Mouse (Mus musculus) lung, postnatal 0 days (tissue): ENCODE measurements at regions not wholly inside any gene's neighbourhood (a gene's known extent, or its start where the extent isn't known, plus 50 kb on each side); places are given as distances from the start of the nearest gene placed in this dataset.

ENCODE experiments used
- ATAC-seq: fragments of 200-750 bp; cut with Nextera tagmentation; 2 replicates; pipeline ENCODE4 v1.8.0; 2017; ENCODE audit warnings: moderate library complexity
- DNase-seq: peaks from one replicate; pipeline ENCODE4 v3.0.0-alpha.2; 2016; ENCODE audit warnings: low spot score
- H3K27ac ChIP-seq: fragments of 300-500 bp; sonication (generic); 2 replicates; pipeline ENCODE4 v1.5.1; 2014; ENCODE audit warnings: antibody characterized with exemption, mild to moderate bottlenecking, low read length, mixed read lengths
- H3K27me3 ChIP-seq: fragments of 300-500 bp; sonication (generic); replicated peaks from 2 replicates; pipeline ENCODE4 v1.6.1; 2014; ENCODE audit warnings: low read length, mixed read lengths; ENCODE audit not compliant: insufficient read depth
- H3K36me3 ChIP-seq: fragments of 300-500 bp; sonication (generic); 2 replicates; pipeline ENCODE4 v1.6.1; 2014; ENCODE audit warnings: low read length, mixed read lengths; ENCODE audit not compliant: insufficient read depth
- H3K4me1 ChIP-seq: fragments of 300-500 bp; sonication (generic); 2 replicates; pipeline ENCODE4 v1.6.1; 2014; ENCODE audit warnings: antibody characterized with exemption, low read depth, low read length, mixed read lengths; ENCODE audit not compliant: insufficient read depth
- H3K4me2 ChIP-seq: fragments of 300-500 bp; sonication (generic); replicated peaks from 2 replicates; pipeline ENCODE4 v1.6.1; 2014; ENCODE audit warnings: low read depth, mild to moderate bottlenecking, low read length, moderate library complexity, mixed read lengths
- H3K4me3 ChIP-seq: fragments of 300-500 bp; sonication (generic); 2 replicates; pipeline ENCODE4 v1.5.1; 2014; ENCODE audit warnings: low read depth, low read length
- H3K9ac ChIP-seq: fragments of 300-500 bp; sonication (generic); replicated peaks from 2 replicates; pipeline ENCODE4 v1.6.1; 2014; ENCODE audit warnings: low read depth, mild to moderate bottlenecking
- H3K9me3 ChIP-seq: fragments of 300-500 bp; sonication (generic); 2 replicates; pipeline ENCODE4 v1.6.1; 2016; ENCODE audit warnings: low read length, mixed read lengths
- CTCF ChIP-seq: IDR thresholded peaks from 2 replicates; pipeline ENCODE4 v1.5.1; 2016; ENCODE audit warnings: antibody characterized with exemption, mild to moderate bottlenecking
- EP300 ChIP-seq: IDR thresholded peaks from 2 replicates; pipeline ENCODE4 v1.6.1; 2016; ENCODE audit warnings: antibody characterized with exemption, mild to moderate bottlenecking, control low read depth
- WGBS: fragments of 180-500 bp; shearing (Covaris S2); extraction: QIAGEN DNeasy Blood & Tissue Kit; methylation state at CpG from one replicate; pipeline ENCODE4 v1.1.7; 2014; 5-methylcytosine and 5-hydroxymethylcytosine counted together

DNA sequence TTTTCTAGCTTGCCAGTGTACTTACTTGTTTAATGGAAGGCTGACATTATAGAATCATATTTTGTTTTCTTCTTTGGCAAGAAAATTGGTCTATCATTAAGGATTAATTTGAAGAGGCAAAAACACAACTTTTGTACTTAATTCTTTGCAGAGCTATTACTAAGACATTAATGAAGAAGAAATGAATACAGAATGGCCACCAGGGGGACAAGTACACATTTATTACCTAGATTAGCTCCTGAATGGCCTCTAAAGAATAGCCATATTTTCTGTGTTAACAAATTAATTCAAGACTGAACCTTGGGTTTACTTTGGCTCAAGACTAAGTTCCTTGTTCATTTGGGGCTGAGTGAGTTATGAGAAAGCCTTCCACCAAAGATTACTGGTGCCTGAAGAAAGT lies 430.5 kb upstream of the Zfp960 start:
- no peaks in the 10 kb centered on the region for H3K27me3 ChIP-seq
- H3K9me3 ChIP-seq: no peaks in the 10 kb centered on the region
- H3K4me2 ChIP-seq: no peak overlapping the region
- H3K9ac ChIP-seq: no peak overlapping the region
- H3K36me3 ChIP-seq: no peaks in the 10 kb centered on the region
- TF ChIP-seq CTCF (no peak), EP300 (no peak)
- no peak overlapping the region for H3K27ac ChIP-seq
- no peak overlapping the region for H3K4me3 ChIP-seq
- no peak for ATAC-seq
- no peak for DNase-seq
- H3K4me1 ChIP-seq: no peaks in the 10 kb centered on the region

DNA sequence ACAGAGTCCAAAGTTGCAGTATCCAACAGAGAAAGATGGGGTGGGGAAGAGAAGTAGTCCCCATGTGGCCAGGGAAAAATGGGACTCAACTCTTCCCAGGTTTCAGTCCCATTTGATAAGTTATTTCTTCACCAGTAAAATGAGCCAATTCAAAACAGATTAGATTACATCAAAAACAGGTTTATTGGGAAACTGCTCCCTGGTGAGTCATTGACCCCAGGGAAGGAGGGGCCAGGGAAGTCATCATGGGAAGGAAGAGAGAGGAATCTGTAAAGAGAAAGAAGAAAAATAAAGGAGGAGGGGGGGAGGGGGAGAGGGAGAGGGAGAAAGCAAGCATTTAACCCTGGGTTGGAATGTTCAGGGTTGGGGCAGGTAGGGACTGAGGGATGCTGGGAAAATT lies 426.4 kb upstream of the Zfp960 start:
- no peak overlapping the region for H3K4me3 ChIP-seq
- H3K4me2 ChIP-seq: no peak overlapping the region
- H3K4me1 ChIP-seq: no peaks in the 10 kb centered on the region
- H3K9ac ChIP-seq: no peak overlapping the region
- TF ChIP-seq CTCF (no peak), EP300 (no peak)
- no peak for DNase-seq
- no peak overlapping the region for H3K27ac ChIP-seq
- no peaks in the 10 kb centered on the region for H3K9me3 ChIP-seq
- H3K36me3 ChIP-seq: no peaks in the 10 kb centered on the region
- H3K27me3 ChIP-seq: no peaks in the 10 kb centered on the region
- no peak for ATAC-seq

GRCm38 (mm10) chr17:16647942-16648341 lies 416.0 kb upstream of the Zfp960 start:
- Histone ChIP-seq H3K9ac (no peak overlapping the region), H3K9me3 (no peaks in the 10 kb centered on the region), H3K4me1 (no peaks in the 10 kb centered on the region), H3K4me3 (no peak overlapping the region), H3K27me3 (no peaks in the 10 kb centered on the region), H3K36me3 (no peaks in the 10 kb centered on the region), H3K4me2 (no peak overlapping the region), H3K27ac (no peak overlapping the region)
- WGBS: 46% methylated on average over 1 of the region's 1 CpGs
- DNase-seq (no peak), ATAC-seq (no peak)
- TF ChIP-seq CTCF (no peak), EP300 (no peak)

DNA sequence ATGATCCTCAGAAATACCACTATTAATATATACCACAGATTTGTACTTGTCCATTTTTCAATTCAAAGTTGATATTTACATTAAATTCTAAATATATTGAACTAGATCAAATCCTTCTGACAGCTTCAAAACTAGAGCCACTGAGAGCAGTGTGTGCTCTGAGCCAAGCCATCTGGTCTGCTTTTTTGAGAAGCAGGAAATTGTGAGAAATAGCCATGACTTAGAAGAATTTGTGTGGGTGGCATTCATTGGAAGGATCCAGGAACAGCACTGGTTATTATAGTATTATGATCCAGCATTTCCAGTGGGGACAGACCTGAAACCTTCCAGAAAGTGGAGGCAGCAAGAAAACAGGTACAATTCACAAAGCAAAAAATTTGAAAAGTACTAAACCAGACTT lies 398.7 kb upstream of the Zfp960 start:
- DNase-seq (no peak), ATAC-seq (no peak)
- no peaks in the 10 kb centered on the region for H3K36me3 ChIP-seq

GRCm38 (mm10) chr17:16667606-16668005 lies 396.3 kb upstream of the Zfp960 start:
- Histone ChIP-seq H3K36me3 (no peaks in the 10 kb centered on the region), H3K27ac (no peak overlapping the region), H3K27me3 (no peaks in the 10 kb centered on the region), H3K9me3 (no peaks in the 10 kb centered on the region), H3K9ac (no peak overlapping the region), H3K4me2 (no peak overlapping the region), H3K4me3 (no peak overlapping the region), H3K4me1 (no peaks in the 10 kb centered on the region)
- TF ChIP-seq CTCF: no peak
- DNase-seq (no peak), ATAC-seq (no peak)
- WGBS: 46% methylated on average over 1 of the region's 1 CpGs

More for the DNA sequence above, 398.7 kb upstream of the Zfp960 start:
- Histone ChIP-seq H3K27ac (no peak overlapping the region), H3K4me3 (no peak overlapping the region), H3K4me2 (no peak overlapping the region), H3K9me3 (no peaks in the 10 kb centered on the region), H3K9ac (no peak overlapping the region), H3K27me3 (no peaks in the 10 kb centered on the region), H3K4me1 (no peaks in the 10 kb centered on the region)
- TF ChIP-seq CTCF (no peak), EP300 (no peak)

GRCm38 (mm10) chr17:16704199-16704598 lies 359.7 kb upstream of the Zfp960 start:
- DNase-seq: no peak
- H3K4me3 ChIP-seq: no peak overlapping the region
- ATAC-seq: no peak
- no peak overlapping the region for H3K27ac ChIP-seq
- no peak overlapping the region for H3K4me2 ChIP-seq
- H3K27me3 ChIP-seq: no peaks in the 10 kb centered on the region
- H3K9ac ChIP-seq: no peak overlapping the region
- H3K36me3 ChIP-seq: no peaks in the 10 kb centered on the region
- no peak for TF ChIP-seq CTCF
- no peak for TF ChIP-seq EP300
- H3K4me1 ChIP-seq: no peaks in the 10 kb centered on the region
- H3K9me3 ChIP-seq: no peaks in the 10 kb centered on the region

GRCm38 (mm10) chr17:16705890-16706289 lies 358.0 kb upstream of the Zfp960 start:
- Histone ChIP-seq H3K36me3 (no peaks in the 10 kb centered on the region), H3K27me3 (no peaks in the 10 kb centered on the region), H3K4me2 (no peak overlapping the region), H3K27ac (no peak overlapping the region), H3K9me3 (no peaks in the 10 kb centered on the region), H3K4me1 (no peaks in the 10 kb centered on the region), H3K9ac (no peak overlapping the region), H3K4me3 (no peak overlapping the region)
- ATAC-seq: no peak
- 65% methylated on average over 1 of the region's 1 CpGs for WGBS
- TF ChIP-seq CTCF (no peak), EP300 (no peak)
- DNase-seq: no peak
